Mouse (Mus musculus) small intestine, adult 2 months (tissue): ENCODE measurements around the gene Dimt1. TPM values are rescaled to one million over a fixed set of nuclear protein-coding genes. Genes with fewer than 3 reads are reported as not detected.
"Not testable (repeated sequence)": the region's sequence is repeated elsewhere in the genome, so short reads cannot be mapped to it uniquely, and the experiment has no call there.

ENCODE experiments used
- H3K27ac ChIP-seq: fragments of 200-500 bp; 2 replicates; pipeline ENCODE4 v1.5.1; 2012; ENCODE audit warnings: low read depth, low read length, control low read depth, inconsistent platforms; ENCODE audit not compliant: insufficient read depth
- H3K27me3 ChIP-seq: fragments of 200-500 bp; 2 replicates; pipeline ENCODE4 v1.6.1; 2012; ENCODE audit warnings: mild to moderate bottlenecking, moderate library complexity, low read length, inconsistent platforms; ENCODE audit not compliant: control insufficient read depth, insufficient read depth
- H3K36me3 ChIP-seq: fragments of 200-500 bp; 2 replicates; pipeline ENCODE4 v1.6.1; 2012; ENCODE audit warnings: mild to moderate bottlenecking, low read length, control low read depth, inconsistent platforms; ENCODE audit not compliant: control insufficient read depth, insufficient read depth
- H3K4me1 ChIP-seq: fragments of 200-500 bp; 2 replicates; pipeline ENCODE4 v1.6.1; 2012; ENCODE audit warnings: low read length, inconsistent platforms, mixed read lengths; ENCODE audit not compliant: control insufficient read depth, insufficient read depth, insufficient read length
- H3K4me3 ChIP-seq: fragments of 200-500 bp; 2 replicates; pipeline ENCODE4 v1.5.1; 2012; ENCODE audit warnings: low read depth, mild to moderate bottlenecking, control low read depth, inconsistent platforms, low read length, moderate library complexity
- CTCF ChIP-seq: fragments of 200-500 bp; IDR thresholded peaks from 2 replicates; pipeline ENCODE4 v1.5.1; 2012; ENCODE audit warnings: low read depth, mild to moderate bottlenecking, control low read depth, inconsistent platforms, low read length, moderate library complexity, mixed read lengths; ENCODE audit not compliant: insufficient replicate concordance, insufficient read length; ENCODE audit errors: extremely low read depth
- POLR2A ChIP-seq: fragments of 200-500 bp; IDR thresholded peaks from 2 replicates; pipeline ENCODE4 v1.6.1; 2012; ENCODE audit warnings: low read depth, mild to moderate bottlenecking, control low read depth, inconsistent platforms, low read length, moderate library complexity
- WGBS: fragments of 180-500 bp; shearing (Covaris S2); methylation state at CpG from one replicate; pipeline ENCODE4 v1.1.7; 2018; 5-methylcytosine and 5-hydroxymethylcytosine counted together
- polyA plus RNA-seq: library from polyadenylated mRNA; depleted of rRNA; stranded (reverse); fragments of >200 nt; gene quantifications from 2 replicates; pipeline ENCODE4 v1.2.3, GENCODE M21; 2012

Gene Dimt1
- polyA plus RNA-seq, 1 experiment, result 0.46 TPM

DNA sequence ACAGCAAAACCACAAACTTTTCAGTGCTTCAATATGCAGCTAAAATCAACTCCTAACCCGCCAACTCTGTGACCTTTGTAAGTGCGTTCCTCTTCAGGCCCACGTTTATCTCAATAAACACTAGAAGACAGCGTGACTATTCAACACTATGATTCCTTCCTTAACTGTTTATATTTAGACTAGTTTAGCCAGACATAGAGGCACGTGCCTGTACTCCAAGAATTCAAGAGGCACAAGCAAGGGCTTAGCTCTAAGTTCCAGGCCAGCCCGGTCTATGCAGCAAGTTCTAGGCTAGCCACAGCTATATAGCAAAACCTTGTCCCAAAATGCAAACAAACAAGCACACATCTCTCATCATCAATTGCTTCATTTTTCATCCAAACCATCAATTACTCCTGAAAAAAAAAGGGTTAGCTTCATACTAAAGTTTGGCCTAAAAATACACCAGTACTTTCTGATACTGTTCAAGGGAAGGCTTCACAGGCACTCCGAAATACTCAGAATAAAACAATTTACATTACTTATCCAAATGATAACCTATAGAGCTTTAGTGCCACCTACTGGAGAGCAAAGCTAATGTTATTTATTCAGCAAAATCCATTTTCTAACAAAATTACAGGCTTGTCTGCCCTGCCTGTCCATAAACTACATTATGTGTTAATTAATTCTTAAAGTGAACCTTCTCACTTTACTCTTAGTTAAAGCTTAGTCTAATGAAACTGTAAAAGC is 28.4 kb upstream of the Dimt1 start:
- 72% methylated on average over 7 of the region's 7 CpGs for WGBS
- H3K4me1 ChIP-seq, result no peaks in the 10 kb centered on the region
- TF ChIP-seq POLR2A (no peak), CTCF (no peak)
- H3K27ac ChIP-seq, result no peak overlapping the region
- H3K27me3 ChIP-seq, result no peaks in the 10 kb centered on the region
- H3K4me3 ChIP-seq, result no peak overlapping the region
- peaks cover 6% of the 10 kb centered on the region for H3K36me3 ChIP-seq

GRCm38 (mm10) chr13:106925921-106926320 is 21.0 kb upstream of the Dimt1 start:
- H3K4me3 ChIP-seq, H3K27me3 ChIP-seq, H3K36me3 ChIP-seq, H3K4me1 ChIP-seq, H3K27ac ChIP-seq: not testable (repeated sequence)
- 83% methylated on average over 3 of the region's 3 CpGs for WGBS

DNA sequence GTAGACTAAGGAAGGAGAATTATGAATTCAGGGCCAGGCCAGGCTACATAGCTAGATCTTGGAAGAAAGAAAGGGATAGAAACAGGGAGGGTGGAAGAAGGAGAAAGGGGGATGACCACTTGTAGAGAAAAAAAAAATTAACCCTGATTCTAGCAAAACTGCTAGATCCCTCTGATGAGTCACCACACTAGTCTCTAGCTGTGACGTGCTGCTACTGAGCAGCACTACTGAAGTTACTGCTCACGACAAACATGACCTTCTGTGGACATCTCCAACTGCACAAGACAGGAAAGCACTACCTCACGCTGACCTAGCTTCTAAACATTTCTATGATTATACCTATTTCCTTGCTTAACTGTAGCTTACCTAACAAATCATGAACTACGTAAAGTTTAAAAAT is 18.6 kb upstream of the Dimt1 start:
- no peak for TF ChIP-seq CTCF
- TF ChIP-seq POLR2A, result no peak
- H3K27ac ChIP-seq, result no peak overlapping the region
- no peak overlapping the region for H3K4me3 ChIP-seq
- H3K27me3 ChIP-seq, result no peaks in the 10 kb centered on the region
- 0 out of 2 replicates have a peak, but pooled peaks cover 2% of the 10 kb centered on the region for H3K36me3 ChIP-seq
- no peaks in the 10 kb centered on the region for H3K4me1 ChIP-seq
- 89% methylated on average over 4 of the region's 4 CpGs for WGBS

GRCm38 (mm10) chr13:106929201-106929600 is 17.7 kb upstream of the Dimt1 start:
- Histone ChIP-seq H3K4me3 (no peak overlapping the region), H3K36me3 (no peaks in the 10 kb centered on the region), H3K27me3 (no peaks in the 10 kb centered on the region), H3K27ac (no peak overlapping the region), H3K4me1 (no peaks in the 10 kb centered on the region)
- WGBS, result 65% methylated on average over 2 of the region's 2 CpGs
- TF ChIP-seq POLR2A, result no peak
- no peak for TF ChIP-seq CTCF

DNA sequence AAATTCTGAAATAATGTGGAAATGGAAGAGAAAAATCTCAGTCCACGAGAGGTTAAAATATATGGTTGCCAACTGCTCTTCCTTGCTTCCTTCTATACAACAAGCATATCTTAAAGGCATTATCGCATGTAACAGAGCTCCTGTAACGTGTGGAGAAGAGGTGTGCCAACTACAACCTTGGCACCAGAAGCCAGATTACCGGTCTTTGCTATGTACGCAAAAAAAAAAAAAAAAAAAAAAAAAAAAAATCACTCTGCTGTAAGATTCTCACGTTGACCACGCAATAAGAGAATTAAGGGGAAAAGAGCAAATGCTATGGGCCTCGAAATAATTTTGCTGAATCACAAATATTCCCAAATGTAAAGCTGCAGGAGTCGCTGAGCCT is 11.1 kb upstream of the Dimt1 start:
- TF ChIP-seq CTCF, result no peak
- TF ChIP-seq POLR2A, result no peak
- H3K4me1 ChIP-seq, result peaks cover 3% of the 10 kb centered on the region; the same call in 1 of the 2 replicates
- peak overlapping the region; percentile 87 for H3K4me3 ChIP-seq
- H3K27ac ChIP-seq, result no peak overlapping the region
- WGBS, result under 1% methylated on average over 9 of the region's 9 CpGs
- H3K36me3 ChIP-seq, result no peaks in the 10 kb centered on the region
- H3K27me3 ChIP-seq, result no peaks in the 10 kb centered on the region

DNA sequence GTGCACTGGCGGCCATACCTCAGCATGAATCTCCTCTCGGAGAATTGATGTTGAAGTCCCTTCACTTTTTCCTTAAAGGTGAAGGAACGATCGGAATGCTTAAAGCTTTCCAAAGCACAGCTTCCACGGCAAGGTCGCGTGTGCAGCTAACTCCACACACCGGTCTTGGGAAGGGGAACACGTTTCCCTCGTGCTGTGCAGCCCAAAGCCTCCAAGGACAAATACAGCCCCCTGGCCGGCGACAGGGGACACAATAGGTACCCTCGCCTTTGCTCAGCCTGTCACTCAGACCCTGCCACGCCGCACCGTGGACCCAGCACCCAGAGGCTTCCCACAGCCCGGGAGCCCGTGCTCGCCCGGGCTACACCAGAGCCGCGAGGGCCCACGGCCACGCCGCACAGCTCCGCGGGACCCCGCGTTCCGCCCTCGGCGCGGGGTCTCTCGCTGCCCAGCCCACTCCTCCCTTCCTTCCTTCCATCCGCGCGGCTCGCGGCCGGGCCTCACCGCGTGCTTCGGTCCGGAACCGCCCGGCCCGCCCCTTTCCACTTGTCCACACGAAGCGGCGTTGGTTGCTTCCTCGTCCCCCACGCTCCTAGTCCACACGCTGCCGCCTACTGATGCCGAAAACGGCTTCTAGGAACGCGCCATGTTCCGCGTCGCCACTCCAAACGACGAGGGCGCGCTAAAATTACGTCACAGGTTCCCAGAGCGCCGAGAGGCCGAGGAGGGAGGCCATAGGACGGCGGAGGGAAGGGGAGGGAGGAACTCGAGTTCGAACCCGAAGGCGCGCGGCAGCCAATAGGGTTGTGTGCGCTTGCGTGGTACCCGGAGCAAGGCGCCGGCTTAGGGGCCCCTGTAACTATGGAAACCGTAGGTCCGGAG is 10.4 kb upstream of the Dimt1 start, which contains the start of gene Ipo11:
Gene Ipo11, minus strand, starts transcription at position 703 of the 882 bp plus-strand sequence.
- Histone ChIP-seq H3K27ac (no peak within 1 kb of the TSS), H3K36me3 (no peaks in the 10 kb centered on the region), H3K4me1 (peaks cover 3% of the 10 kb centered on the region; the same call in 1 of the 2 replicates), H3K4me3 (peak within 1 kb of the TSS; percentile 87), H3K27me3 (no peaks in the 10 kb centered on the region)
- no peak for TF ChIP-seq CTCF
- peak; percentile 42 for TF ChIP-seq POLR2A
- under 1% methylated on average over 84 of the region's 84 CpGs for whole genome bisulfite sequencing

DNA sequence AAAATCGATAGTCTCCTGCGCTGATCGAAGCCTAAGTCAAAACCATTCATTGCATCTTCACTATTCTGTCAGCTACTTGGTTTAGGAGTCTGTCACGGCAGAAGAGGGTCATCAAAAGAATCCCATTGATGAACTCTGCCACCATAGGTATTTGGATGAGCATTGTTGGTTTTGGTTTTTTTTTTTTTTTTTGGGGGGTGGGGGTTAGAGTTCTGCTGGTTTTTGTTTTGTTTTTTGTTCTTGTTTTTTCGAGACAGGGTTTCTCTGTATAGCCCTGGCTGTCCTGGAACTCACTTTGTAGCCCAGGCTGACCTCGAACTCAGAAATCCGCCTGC is 9.8 kb upstream of the Dimt1 start:
- Histone ChIP-seq H3K27ac (no peak overlapping the region), H3K4me3 (peak overlapping the region; percentile 87), H3K4me1 (peaks cover 3% of the 10 kb centered on the region; the same call in 1 of the 2 replicates), H3K27me3 (no peaks in the 10 kb centered on the region), H3K36me3 (no peaks in the 10 kb centered on the region)
- TF ChIP-seq CTCF (no peak), POLR2A (no peak)
- WGBS, result 22% methylated on average over 7 of the region's 7 CpGs
